Mouse (Mus musculus) testis, adult 2 months (tissue): ENCODE data around the gene Fam170b.

ENCODE experiments used
- CTCF ChIP-seq: fragments of 200-500 bp; IDR thresholded peaks from 2 replicates; pipeline ENCODE4 v1.5.1; 2012; ENCODE audit warnings: low read depth, mild to moderate bottlenecking, inconsistent platforms, low read length, moderate library complexity; ENCODE audit not compliant: control insufficient read depth, insufficient read depth, insufficient replicate concordance
- POLR2A ChIP-seq: fragments of 200-500 bp; IDR thresholded peaks from 2 replicates; pipeline ENCODE4 v1.6.1; 2012; ENCODE audit warnings: low read depth, mild to moderate bottlenecking, inconsistent platforms, low read length, moderate library complexity; ENCODE audit not compliant: control insufficient read depth

- TF ChIP-seq CTCF: no peak
- no peak for TF ChIP-seq POLR2A
Measured at GRCm38 (mm10) chr14:32861149-32861581, 27.4 kb downstream of the Fam170b start.
